Mouse (Mus musculus) heart, embryonic 11.5 days (tissue): ENCODE results near the gene Fam19a1. TPM values are rescaled to one million over a fixed set of nuclear protein-coding genes. Genes with fewer than 3 reads are reported as not detected.

Experiments used
- ATAC-seq: fragments of 200-750 bp; cut with Nextera tagmentation; replicated peaks from 2 replicates; pipeline ENCODE4 v1.8.0; 2017; ENCODE audit warnings: moderate library complexity; ENCODE audit not compliant: insufficient number of reproducible peaks, low FRiP score, low TSS enrichment
- H3K27ac ChIP-seq: fragments of 300-500 bp; sonication (generic); 2 replicates; pipeline ENCODE4 v1.5.1; 2014; ENCODE audit warnings: mild to moderate bottlenecking, low read depth, low read length
- H3K27me3 ChIP-seq: fragments of 300-500 bp; sonication (generic); 2 replicates; pipeline ENCODE4 v1.6.1; 2014; ENCODE audit warnings: mild to moderate bottlenecking, low read length, mixed read lengths; ENCODE audit not compliant: control insufficient read depth, insufficient read depth
- H3K36me3 ChIP-seq: fragments of 300-500 bp; sonication (generic); 2 replicates; pipeline ENCODE4 v1.6.1; 2014; ENCODE audit warnings: mild to moderate bottlenecking, low read length, moderate library complexity, mixed read lengths; ENCODE audit not compliant: control insufficient read depth, insufficient read depth
- H3K4me1 ChIP-seq: fragments of 300-500 bp; sonication (generic); 2 replicates; pipeline ENCODE4 v1.6.1; 2014; ENCODE audit warnings: low read length; ENCODE audit not compliant: control insufficient read depth, insufficient read depth
- H3K4me2 ChIP-seq: fragments of 300-500 bp; sonication (generic); 2 replicates; pipeline ENCODE4 v1.6.1; 2014; ENCODE audit warnings: mild to moderate bottlenecking, moderate library complexity
- H3K4me3 ChIP-seq: fragments of 300-500 bp; sonication (generic); 2 replicates; pipeline ENCODE4 v1.5.1; 2014; ENCODE audit warnings: low read depth, low read length
- H3K9ac ChIP-seq: fragments of 300-500 bp; sonication (generic); 2 replicates; pipeline ENCODE4 v1.6.1; 2014; ENCODE audit warnings: mild to moderate bottlenecking, low read depth, low read length, moderate library complexity
- H3K9me3 ChIP-seq: fragments of 300-500 bp; sonication (generic); replicated peaks from 2 replicates; pipeline ENCODE4 v1.6.1; 2016; ENCODE audit warnings: low read length; ENCODE audit not compliant: control insufficient read depth
- WGBS: fragments of 180-500 bp; shearing (Covaris S2); extraction: QIAGEN DNeasy Blood & Tissue Kit; methylation state at CpG from one replicate; pipeline ENCODE4 v1.1.7; 2014; ENCODE audit not compliant: insufficient replicate concordance; 5-methylcytosine and 5-hydroxymethylcytosine counted together
- polyA plus RNA-seq: library from polyadenylated mRNA; unstranded; fragments of >200 nt; fragmentation: Nextera tagmentation; extraction: Ambion mirVana; gene quantifications from 2 replicates; pipeline ENCODE4 v1.2.1, GENCODE M21; 2014

The Fam19a1 gene
- polyA plus RNA-seq, 1 experiment from 2014 or later = 0.50 TPM

GRCm38 (mm10) chr6:96270436-96270835, 157.5 kb downstream of the Fam19a1 start:
- Histone ChIP-seq H3K9ac (no peak overlapping the region), H3K27me3 (no peaks in the 10 kb centered on the region), H3K4me1 (no peaks in the 10 kb centered on the region), H3K4me3 (no peak overlapping the region), H3K36me3 (no peaks in the 10 kb centered on the region), H3K4me2 (no peak overlapping the region), H3K9me3 (no peaks in the 10 kb centered on the region), H3K27ac (no peak overlapping the region)
- ATAC-seq = no peak
- WGBS = 81% methylated on average over 5 of the region's 5 CpGs

- Histone ChIP-seq H3K27ac (no peak overlapping the region), H3K9me3 (no peaks in the 10 kb centered on the region), H3K4me1 (no peaks in the 10 kb centered on the region), H3K4me3 (no peak overlapping the region), H3K4me2 (no peak overlapping the region), H3K9ac (no peak overlapping the region), H3K36me3 (no peaks in the 10 kb centered on the region), H3K27me3 (no peaks in the 10 kb centered on the region)
- WGBS = 81% methylated on average over 4 of the region's 4 CpGs
- no peak for ATAC-seq
These were observed 170.8 kb downstream of the Fam19a1 start for GRCm38 (mm10) chr6:96283731-96284130.

- Histone ChIP-seq H3K4me2 (no peak overlapping the region), H3K27ac (no peak overlapping the region), H3K36me3 (no peaks in the 10 kb centered on the region), H3K4me3 (no peak overlapping the region), H3K9ac (no peak overlapping the region), H3K27me3 (no peaks in the 10 kb centered on the region), H3K9me3 (no peaks in the 10 kb centered on the region), H3K4me1 (no peaks in the 10 kb centered on the region)
- no peak for ATAC-seq
- 68% methylated on average over 4 of the region's 4 CpGs for WGBS
These were observed 171.6 kb downstream of the Fam19a1 start for GRCm38 (mm10) chr6:96284590-96284989.

GRCm38 (mm10) chr6:96286276-96286675, 173.3 kb downstream of the Fam19a1 start:
- no peak overlapping the region for H3K9ac ChIP-seq
- H3K4me3 ChIP-seq = no peak overlapping the region
- no peak overlapping the region for H3K27ac ChIP-seq
- no peaks in the 10 kb centered on the region for H3K27me3 ChIP-seq
- H3K4me1 ChIP-seq = no peaks in the 10 kb centered on the region
- no peaks in the 10 kb centered on the region for H3K9me3 ChIP-seq
- ATAC-seq = no peak
- no peaks in the 10 kb centered on the region for H3K36me3 ChIP-seq
- H3K4me2 ChIP-seq = no peak overlapping the region
- WGBS = 66% methylated on average over 4 of the region's 4 CpGs

GRCm38 (mm10) chr6:96287377-96287776, 174.4 kb downstream of the Fam19a1 start:
- Histone ChIP-seq H3K4me3 (no peak overlapping the region), H3K9ac (no peak overlapping the region), H3K4me1 (no peaks in the 10 kb centered on the region), H3K36me3 (no peaks in the 10 kb centered on the region), H3K27ac (no peak overlapping the region), H3K27me3 (no peaks in the 10 kb centered on the region), H3K4me2 (no peak overlapping the region), H3K9me3 (no peaks in the 10 kb centered on the region)
- WGBS = 61% methylated on average over 2 of the region's 2 CpGs
- ATAC-seq = no peak

- Histone ChIP-seq H3K27ac (no peak overlapping the region), H3K4me1 (no peaks in the 10 kb centered on the region), H3K9ac (no peak overlapping the region), H3K4me2 (no peak overlapping the region), H3K9me3 (no peaks in the 10 kb centered on the region), H3K36me3 (no peaks in the 10 kb centered on the region), H3K4me3 (no peak overlapping the region), H3K27me3 (no peaks in the 10 kb centered on the region)
- WGBS = 19% methylated on average over 4 of the region's 4 CpGs
- no peak for ATAC-seq
These were observed 176.7 kb downstream of the Fam19a1 start for GRCm38 (mm10) chr6:96289672-96290071.

- Histone ChIP-seq H3K27ac (no peak overlapping the region), H3K4me3 (no peak overlapping the region), H3K36me3 (no peaks in the 10 kb centered on the region), H3K27me3 (no peaks in the 10 kb centered on the region), H3K9me3 (no peaks in the 10 kb centered on the region), H3K9ac (no peak overlapping the region), H3K4me1 (no peaks in the 10 kb centered on the region), H3K4me2 (no peak overlapping the region)
- 70% methylated on average over 2 of the region's 2 CpGs for WGBS
- ATAC-seq = no peak
These were observed 234.5 kb downstream of the Fam19a1 start for GRCm38 (mm10) chr6:96347491-96347890.

- Histone ChIP-seq H3K9me3 (no peaks in the 10 kb centered on the region), H3K36me3 (no peaks in the 10 kb centered on the region), H3K4me2 (no peak overlapping the region), H3K9ac (no peak overlapping the region), H3K27ac (no peak overlapping the region), H3K4me3 (no peak overlapping the region), H3K27me3 (no peaks in the 10 kb centered on the region), H3K4me1 (no peaks in the 10 kb centered on the region)
- WGBS = 64% methylated on average over 7 of the region's 7 CpGs
- ATAC-seq = no peak
These were observed 236.6 kb downstream of the Fam19a1 start for GRCm38 (mm10) chr6:96349446-96350025.

GRCm38 (mm10) chr6:96369544-96369943, 256.6 kb downstream of the Fam19a1 start:
- H3K27ac ChIP-seq = no peak overlapping the region
- no peaks in the 10 kb centered on the region for H3K9me3 ChIP-seq
- H3K36me3 ChIP-seq = no peaks in the 10 kb centered on the region
- no peak overlapping the region for H3K9ac ChIP-seq
- no peaks in the 10 kb centered on the region for H3K4me1 ChIP-seq
- no peaks in the 10 kb centered on the region for H3K27me3 ChIP-seq
- no peak overlapping the region for H3K4me2 ChIP-seq
- no peak for ATAC-seq
- H3K4me3 ChIP-seq = no peak overlapping the region
- WGBS = 85% methylated on average over 3 of the region's 3 CpGs
